Mouse (Mus musculus) cerebral cortex, adult 2 months (tissue): ENCODE results near the gene Olfr322.

Source experiments
- WGBS: fragments of 180-500 bp; shearing (Covaris S2); methylation state at CpG from one replicate; pipeline ENCODE4 v1.1.7; 2018; 5-methylcytosine and 5-hydroxymethylcytosine counted together

Olfr322 gene

GRCm38 (mm10) chr11:58658596-58658995, at the start of gene Olfr322:
Gene Olfr322 (plus strand): TSS chr11:58658782.
- 87% methylated on average over 4 of the region's 4 CpGs for WGBS

GRCm38 (mm10) chr11:58613359-58613758, 45.2 kb upstream of the Olfr322 start:
- WGBS = 66% methylated on average over 3 of the region's 3 CpGs

GRCm38 (mm10) chr11:58615975-58616374, 42.6 kb upstream of the Olfr322 start, which contains the start of gene 2210407C18Rik:
Gene 2210407C18Rik (minus strand): TSS chr11:58616075.
- WGBS = 90% methylated on average over 4 of the region's 4 CpGs

DNA sequence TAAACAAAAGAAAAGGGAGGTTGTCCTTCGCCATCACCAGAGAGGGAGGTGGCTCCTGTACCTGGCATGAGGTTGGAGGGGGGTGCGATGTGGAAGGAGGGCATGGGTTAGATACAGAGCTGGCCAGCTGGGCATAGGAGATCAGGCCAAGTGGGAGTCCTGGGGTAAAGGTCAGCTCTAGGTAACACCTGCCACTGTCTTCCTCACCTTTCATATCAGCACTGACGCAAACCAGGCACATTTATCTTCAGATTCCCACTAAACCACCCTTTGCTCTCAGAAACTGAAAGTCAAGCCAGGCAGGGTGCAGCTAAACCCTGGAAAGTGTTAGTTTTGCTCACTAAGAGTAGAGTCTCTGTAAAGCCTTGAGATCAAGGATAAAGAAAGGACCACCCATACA, 40.2 kb upstream of the Olfr322 start:
- 79% methylated on average over 3 of the region's 3 CpGs for WGBS

DNA sequence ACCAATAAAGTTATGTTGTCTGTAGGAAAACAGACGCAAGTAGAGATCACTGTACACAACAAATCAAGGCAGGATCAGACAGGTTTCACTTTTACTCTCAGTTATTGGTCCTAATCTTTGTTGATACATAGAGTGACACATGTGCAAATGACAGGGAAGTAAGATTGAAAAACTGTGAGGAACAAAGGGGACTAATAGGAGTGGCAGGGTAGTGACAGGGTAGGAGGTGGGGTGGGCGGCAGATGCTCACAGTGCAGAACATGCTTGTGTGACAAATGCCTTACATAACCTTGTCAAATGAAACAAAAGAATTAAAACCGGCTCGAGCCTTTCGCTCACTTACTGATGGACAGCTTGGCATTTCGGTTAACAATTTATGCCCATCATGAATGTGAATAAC, 39.8 kb upstream of the Olfr322 start:
- 70% methylated on average over 6 of the region's 6 CpGs for WGBS

GRCm38 (mm10) chr11:58626146-58626545, 32.4 kb upstream of the Olfr322 start:
- 62% methylated on average over 4 of the region's 4 CpGs for WGBS

DNA sequence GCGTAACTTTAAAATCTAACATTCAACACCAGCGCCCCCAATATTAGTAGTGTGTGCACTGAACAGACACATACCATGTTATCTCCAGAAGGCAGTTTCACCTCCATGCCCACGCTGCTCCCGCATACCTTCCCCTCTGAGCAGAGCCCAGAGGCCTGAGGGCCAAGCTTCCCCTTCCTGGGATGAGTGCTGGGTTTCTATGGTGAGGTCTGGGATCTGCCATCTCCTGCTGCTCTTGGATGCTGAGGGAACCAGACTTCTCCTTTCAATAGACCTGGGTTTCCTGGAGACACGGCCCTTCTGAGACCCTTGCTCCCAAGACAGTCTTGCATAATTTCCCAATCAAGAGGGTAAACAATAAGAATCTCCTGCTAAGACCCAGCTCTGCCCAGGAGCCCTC, 28.2 kb upstream of the Olfr322 start, which contains the start of gene Olfr323:
Gene Olfr323 (minus strand): TSS at position 101 of the 400 bp plus-strand sequence.
- WGBS = 88% methylated on average over 5 of the region's 5 CpGs

- WGBS = 68% methylated on average over 4 of the region's 4 CpGs
Observed at GRCm38 (mm10) chr11:58634878-58635277, 23.7 kb upstream of the Olfr322 start.

DNA sequence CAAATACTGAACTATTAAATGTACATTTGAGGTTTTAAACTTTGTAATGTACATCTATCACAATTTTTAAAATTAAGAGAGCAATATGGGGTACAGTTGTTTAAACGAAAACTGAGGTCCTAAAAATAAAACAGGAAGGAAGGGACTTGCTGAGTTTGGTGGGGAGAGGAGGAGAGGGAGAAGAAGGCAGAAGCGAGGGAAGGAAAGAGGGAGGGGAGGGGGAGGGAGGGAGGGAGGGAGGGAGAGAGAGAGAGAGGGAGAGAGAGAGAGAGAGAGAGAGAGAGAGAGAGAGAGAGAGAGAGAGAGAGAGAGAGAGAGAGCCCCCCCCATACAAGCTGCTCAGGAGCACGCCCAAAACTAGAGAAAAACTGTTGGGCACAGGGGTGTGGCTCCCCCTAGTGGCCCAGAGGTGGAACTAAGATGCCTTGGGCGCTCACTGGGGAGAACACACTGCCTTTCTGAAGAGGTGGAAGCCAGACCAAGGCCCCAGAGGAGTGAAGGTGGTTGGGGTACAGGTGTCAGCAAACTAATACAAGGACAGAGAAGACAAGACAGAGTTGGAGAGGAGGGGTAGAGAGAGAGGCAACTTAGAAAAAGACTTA, 22.1 kb upstream of the Olfr322 start:
- 28% methylated on average over 4 of the region's 4 CpGs for WGBS

DNA sequence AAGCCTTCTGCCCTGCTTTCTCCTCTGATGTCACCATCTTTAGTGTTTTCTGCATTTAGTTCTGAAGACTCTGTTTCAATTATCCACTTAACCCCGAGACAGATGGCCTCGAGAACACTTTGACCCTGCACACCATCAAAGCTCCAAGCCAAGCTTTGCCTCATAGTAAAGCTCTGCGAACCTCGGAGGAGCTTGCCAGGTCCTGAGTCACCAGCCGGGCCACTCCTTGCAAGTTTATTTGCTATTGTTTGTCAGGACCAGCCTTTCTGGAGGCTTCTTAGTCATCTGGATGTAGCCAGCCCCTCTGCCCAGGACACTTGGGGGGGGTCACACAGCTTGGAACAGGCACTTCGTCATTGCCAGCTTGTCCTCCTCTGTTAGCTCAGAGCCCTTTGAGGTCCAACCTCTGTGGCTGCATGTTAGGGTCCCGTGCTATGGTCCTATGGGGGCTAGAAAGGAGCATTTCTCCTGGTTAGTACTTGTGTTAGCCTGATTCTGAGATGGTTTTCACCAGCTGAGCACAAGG, 20.3 kb upstream of the Olfr322 start:
- 67% methylated on average over 7 of the region's 7 CpGs for WGBS

GRCm38 (mm10) chr11:58640272-58640867, 18.2 kb upstream of the Olfr322 start, which contains the start of gene Trim58:
Gene Trim58 (plus strand): TSS chr11:58640465.
- 3% methylated on average over 34 of the region's 34 CpGs for WGBS

DNA sequence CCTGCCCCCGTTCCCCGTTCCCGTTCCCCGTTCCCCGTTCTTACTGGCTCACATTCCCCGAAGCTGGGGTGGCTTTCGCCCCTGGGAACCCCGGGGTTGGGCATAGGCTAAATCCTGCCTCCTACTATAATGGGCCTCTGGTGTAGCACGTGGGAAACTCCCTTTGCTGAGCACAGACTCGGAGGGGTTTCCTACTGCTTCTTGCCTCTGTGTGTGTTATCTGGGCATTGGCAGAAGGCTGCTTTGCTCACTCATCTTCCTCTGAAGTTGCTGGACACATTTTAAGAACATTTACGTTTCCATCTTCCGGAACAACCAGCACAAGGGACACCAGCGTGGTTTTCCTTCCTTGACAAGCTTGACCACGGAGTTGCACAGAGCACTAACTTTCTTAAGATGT, 17.5 kb upstream of the Olfr322 start:
- 32% methylated on average over 14 of the region's 14 CpGs for WGBS

DNA sequence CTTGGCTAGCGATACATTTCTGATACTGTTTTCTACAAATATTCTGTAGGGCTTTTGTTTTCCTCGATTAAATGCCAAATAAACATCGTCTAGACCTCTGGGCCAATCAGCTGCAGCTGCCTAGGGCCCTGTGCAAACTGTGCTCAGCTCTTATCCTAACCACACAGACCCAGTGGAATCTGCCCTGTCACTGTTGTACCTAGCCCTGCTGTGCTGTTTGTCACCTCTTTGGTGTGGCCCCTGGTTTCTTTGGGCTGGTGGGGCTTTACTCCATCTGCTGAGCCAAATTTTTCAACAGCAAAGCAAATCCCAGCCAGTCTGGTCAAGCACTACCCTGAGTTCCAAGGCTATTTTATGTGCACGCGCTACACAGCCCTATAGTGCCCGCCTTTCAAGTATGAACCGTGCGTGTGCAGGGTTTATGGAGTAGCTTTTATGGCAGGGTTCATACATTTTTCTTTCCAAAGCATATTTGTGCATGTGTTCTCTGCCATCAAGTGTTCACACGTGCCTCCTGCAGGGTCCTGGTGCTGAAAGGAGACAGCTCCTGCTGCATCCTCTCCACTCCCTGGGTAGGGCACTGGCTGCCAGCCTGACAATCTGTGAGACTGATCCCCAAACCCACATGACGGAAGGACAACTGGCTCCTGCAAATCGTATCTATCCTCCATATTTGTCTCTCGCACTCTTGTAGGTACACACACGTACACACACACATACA, 16.8 kb upstream of the Olfr322 start:
- WGBS = 85% methylated on average over 13 of the region's 13 CpGs

- 20% methylated on average over 6 of the region's 6 CpGs for WGBS
Observed at GRCm38 (mm10) chr11:58643350-58643749, 15.2 kb upstream of the Olfr322 start.

DNA sequence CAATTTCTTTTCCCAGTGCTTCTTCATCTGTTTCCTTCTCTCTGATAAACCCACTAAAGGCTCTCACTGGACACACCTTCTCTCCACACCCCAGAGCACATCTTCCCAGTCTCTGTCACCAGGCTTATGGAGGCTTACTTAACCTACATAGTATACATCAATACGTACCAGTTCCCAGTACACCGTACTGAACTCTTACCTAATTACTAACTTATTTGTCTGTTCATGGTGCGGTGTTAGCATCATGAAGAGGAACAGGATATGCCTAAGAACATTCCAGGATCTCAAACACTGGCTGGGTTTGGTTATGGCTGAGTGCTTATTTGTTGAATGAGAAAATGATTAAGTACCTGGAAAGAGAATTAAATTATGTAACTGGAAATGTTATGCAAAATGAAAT, 3.4 kb upstream of the Olfr322 start:
- WGBS = 90% methylated on average over 3 of the region's 3 CpGs

GRCm38 (mm10) chr11:58671825-58672224, 13.2 kb downstream of the Olfr322 start:
- 58% methylated on average over 4 of the region's 4 CpGs for WGBS

DNA sequence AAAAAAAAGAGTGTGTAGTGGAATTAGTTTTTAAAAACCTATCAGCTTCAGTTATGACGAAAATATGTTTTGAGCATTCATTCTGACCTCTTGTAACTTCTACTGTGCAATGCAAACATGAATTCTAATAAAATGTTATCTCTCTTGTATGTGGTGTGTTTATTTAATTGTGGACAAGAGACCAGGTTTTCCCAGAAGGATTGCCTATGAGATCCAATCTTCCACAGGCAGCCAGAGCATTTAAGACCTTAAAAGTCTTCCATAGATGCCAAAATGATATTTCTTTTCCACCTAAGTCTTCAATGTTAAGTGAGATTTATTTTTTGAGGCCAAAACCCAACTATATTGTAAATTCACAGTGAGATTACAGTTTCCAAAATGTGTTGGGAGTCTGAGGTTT, 22.2 kb downstream of the Olfr322 start, which contains the start of gene Olfr320:
Gene Olfr320 (plus strand): TSS at position 301 of the 400 bp plus-strand sequence.
- 81% methylated on average over 1 of the region's 1 CpGs for WGBS

GRCm38 (mm10) chr11:58698862-58699261, 40.3 kb downstream of the Olfr322 start, which contains the start of gene Olfr319:
Gene Olfr319 (plus strand): TSS chr11:58699162.
- WGBS = 66% methylated on average over 3 of the region's 3 CpGs

DNA sequence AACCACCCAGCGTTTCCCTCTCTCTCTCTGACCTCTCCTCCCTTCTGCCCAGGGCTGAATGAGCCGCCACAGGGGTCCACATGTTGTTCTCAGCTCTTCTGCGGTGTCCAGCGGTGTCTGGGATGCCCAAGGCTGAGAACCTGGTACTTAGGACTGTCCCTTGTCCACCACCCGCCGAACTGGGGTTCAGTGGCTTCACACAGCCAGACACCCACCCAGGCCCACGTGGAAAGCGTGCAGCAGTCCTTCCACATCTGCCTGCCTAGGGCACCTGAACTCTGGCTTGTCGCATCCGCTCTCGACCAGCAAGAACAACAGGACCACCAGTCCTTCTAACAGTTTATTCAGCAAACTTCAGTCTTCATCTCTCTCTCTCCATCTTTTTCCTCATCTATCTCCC, 50.5 kb downstream of the Olfr322 start:
- WGBS = 82% methylated on average over 11 of the region's 11 CpGs

DNA sequence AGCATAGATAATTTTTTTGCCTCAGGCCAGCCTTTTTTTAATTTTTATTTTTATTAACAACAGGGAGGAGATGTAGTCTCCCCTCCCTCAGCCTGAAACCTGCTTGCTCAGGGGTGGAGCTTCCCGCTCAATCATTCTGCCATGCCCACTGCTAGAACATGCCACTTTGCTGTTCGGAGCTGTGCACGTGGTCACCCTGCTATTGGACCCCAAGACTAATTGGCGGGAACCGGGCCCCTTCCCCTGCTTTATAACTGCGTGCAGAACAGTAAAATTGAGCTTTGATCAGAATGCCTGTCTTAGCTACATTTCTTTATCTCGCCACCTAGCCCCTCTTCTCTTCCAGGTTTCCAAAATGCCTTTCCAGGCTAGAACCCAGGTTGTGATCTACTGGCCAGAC, 59.1 kb downstream of the Olfr322 start:
- 91% methylated on average over 7 of the region's 7 CpGs for WGBS
